Mouse (Mus musculus): Measurements from ENCODE around the gene Pycr1.

Gene Pycr1

DNA sequence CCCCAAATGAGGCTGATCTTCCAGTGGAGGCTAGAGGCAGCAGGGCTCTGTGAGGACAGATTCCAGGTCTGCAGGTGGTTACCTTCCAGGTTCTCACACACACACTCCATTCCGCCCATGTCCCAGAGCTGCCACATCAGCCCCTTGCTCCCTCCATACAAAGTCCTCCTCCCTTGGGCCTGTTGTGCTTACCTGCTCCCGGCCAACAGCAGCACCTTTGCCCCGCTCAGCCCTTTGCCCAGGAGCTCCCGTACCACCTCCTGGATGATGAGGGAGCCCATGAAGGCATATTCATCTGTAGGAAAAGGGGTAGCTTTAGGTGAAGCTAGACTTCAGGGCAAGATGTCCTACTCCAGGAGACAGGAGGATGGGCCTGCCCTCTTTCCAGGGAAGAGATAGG is 13.7 kb upstream of the Pycr1 start:
- no peak for DNase-seq

GRCm38 (mm10) chr11:120654741-120655140 is 11.2 kb upstream of the Pycr1 start:
- DNase-seq: no peak

GRCm38 (mm10) chr11:120651872-120652271 is 8.3 kb upstream of the Pycr1 start:
- DNase-seq: no peak

GRCm38 (mm10) chr11:120648001-120648476 is 4.5 kb upstream of the Pycr1 start, which contains the start of gene Myadml2:
TSS of gene Myadml2 (minus strand) at chr11:120648158.
- peak in 1 of 2 experiments; percentile 46 for DNase-seq

- no peak for DNase-seq
Measured at GRCm38 (mm10) chr11:120647047-120647830, 3.7 kb upstream of the Pycr1 start.

GRCm38 (mm10) chr11:120642939-120643600 is 499 bp downstream of the Pycr1 start:
- DNase-seq: no peak

DNA sequence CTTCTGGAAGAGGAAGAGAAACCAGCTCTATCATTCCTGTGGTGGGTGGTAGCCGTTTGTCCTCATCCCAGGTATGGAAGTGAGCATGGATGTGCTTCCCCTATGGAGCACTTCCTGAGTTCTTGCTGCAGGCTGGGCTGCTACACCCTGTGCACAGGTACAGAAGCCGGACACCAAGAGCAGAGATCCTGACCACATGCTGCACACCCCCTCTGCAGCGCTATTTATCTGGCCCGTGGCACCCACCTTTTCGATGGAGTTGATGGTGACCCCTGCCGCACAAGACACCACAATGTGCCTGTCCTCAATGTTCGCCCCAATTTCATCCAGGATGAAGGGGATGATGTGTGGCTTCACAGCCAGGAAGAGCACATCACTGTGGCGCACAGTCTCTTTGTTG is 1.7 kb downstream of the Pycr1 start:
- DNase-seq: no peak

DNA sequence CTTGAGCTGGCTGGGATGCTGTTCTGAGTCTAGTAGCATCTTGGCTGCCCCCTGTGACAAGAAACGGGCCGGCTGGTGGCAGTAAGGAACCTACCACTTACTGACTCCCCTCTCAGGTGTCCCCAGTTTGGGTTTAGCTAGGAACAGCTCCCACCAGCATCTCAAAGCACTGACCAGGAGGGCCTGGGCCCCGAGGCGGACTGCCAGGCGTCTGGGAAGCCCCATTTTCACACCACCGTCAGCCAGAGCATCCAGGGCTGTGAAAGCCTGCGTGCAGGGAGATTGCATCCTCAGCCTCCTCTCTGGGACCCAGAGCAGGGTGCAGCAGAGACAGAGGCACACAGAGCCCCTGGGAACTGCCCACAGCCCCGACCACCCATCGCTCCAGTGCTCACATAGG is 2.3 kb downstream of the Pycr1 start:
- no peak for DNase-seq

DNA sequence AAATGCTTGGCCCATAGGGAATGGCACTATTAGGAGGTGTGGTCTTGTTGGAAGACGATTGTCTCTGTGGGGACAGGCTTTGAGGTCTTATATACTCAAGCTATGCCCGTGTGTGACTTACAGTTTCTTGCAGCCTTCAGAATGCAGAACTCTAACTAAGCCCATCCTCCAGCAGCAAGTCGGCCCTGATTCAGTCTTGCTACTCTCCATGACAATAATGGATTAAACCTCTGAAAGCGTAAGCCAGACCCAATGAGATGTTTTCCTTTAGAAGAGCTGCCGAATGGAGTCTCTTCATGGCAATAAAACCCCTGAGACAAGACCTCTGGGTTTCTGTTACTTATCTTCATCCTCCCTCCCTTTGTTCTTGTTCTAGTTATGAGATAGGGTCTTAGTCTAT is 8.8 kb downstream of the Pycr1 start:
- no peak for DNase-seq

DNA sequence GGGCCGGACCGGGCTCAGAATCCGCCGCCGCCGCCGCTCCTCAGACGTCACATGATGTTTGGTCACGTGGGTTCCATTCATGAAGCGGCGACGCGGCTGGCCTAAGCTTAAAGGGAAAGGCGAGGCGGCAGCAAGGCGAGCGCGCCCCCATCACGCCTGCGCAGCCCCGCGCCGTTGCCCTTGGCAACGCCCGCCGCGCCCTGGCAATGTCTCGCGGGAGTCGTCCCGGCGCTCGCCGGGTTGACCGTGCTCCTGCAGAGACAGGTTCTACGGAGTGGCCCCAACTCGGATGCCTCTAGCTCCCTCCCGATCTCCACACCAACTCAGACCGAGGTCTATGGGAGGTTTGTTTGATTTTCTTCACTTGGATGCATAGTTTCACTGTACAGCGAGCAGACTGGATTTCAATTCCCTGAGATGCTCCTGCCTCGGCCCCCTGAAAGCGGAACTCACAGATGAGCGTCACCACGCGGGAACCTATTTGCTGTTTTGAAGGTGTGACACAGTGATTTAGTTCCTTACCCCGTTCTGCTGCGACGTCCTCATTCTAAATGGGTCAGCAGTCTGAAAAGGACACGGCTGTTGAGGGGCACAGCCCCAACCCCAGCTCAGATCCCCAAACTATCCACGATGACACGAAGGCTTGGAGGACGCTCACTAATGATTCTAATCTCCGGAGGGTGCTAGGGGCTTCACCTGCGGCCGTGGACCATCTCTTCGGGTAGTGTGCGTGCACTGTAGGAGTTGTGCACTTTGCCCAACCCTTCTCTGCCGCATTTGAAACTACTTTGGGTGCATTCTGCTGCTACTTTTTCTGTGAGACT is 9.8 kb downstream of the Pycr1 start, which contains the start of gene Mafg:
Gene Mafg, minus strand, starts transcription at position 81 of the 824 bp plus-strand sequence.
- DNase-seq: peak; percentile 85

DNA sequence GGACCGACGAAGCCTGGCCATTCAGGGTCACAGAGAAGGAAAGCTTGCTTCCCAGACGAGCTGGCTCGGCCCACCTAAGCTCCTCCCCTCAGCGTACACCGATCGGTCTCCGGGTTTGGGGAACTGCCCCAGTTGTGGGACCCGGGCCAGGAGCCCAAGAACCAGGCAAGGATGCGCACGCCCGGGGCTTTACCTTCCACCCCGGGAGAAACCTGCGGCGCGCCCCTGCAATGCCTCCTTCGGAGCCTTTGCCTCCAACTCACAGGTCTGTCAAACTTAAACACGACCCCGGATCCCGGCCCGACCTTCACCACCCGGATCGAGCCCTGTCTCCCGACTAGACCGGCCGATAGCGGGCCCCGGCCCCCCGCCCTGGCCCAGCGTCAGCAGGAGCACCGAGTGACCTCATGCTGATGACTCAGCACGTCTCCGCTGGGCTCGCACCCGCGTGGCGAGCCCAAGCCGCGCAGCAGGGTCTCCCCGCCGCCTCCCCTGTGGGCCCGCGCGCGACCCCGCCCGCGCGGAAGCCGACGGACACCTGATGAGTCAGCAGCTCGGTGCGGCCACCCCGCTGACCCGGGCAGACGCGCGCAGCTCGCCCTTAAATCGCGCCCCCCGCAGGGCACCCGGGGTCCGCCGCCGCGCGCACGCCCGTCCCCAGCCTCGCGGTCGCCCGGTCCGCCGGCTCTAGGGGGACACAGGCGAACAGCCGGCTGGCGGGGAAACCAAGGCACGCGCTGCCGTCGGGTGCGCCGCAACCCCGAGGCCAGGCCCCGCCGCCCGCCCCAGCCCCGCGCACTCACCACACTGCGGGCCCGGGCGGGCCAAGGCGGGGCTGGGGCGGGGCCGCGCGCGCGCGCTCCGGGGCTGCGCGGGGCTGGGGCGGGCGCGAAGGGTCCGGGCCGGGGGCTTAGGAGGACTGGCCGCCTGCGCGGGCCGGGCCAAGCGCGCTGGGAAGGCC is 10.7 kb downstream of the Pycr1 start:
- peak; percentile 52 to 68 for DNase-seq

GRCm38 (mm10) chr11:120631726-120632448 is 11.7 kb downstream of the Pycr1 start:
- no peak for DNase-seq

- no peak for DNase-seq
Measured at GRCm38 (mm10) chr11:120630881-120631725, 12.5 kb downstream of the Pycr1 start.

DNA sequence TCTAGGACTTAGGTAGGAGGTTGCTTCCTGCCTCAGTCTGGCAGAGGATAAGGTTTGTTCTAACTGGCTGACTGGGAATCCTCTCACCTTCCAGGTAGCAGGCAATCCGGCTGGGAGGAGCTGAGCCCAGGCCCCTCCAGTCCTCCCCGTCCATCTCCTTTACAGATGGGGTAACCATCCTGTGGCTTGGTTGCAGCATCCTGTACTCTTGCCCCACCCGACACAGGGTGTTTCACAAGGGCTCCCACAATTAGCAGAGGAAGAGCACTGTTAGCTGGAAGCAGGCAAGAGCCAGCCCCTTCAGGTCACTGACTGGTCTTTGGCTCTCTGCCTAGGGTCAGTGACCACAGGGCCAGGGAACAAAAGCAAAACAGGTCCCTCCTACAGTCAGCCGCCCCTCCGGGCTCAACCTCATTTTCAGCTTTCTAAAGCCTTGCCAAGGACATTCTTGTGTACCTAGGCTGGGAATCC is 13.1 kb downstream of the Pycr1 start:
- no peak for DNase-seq

DNA sequence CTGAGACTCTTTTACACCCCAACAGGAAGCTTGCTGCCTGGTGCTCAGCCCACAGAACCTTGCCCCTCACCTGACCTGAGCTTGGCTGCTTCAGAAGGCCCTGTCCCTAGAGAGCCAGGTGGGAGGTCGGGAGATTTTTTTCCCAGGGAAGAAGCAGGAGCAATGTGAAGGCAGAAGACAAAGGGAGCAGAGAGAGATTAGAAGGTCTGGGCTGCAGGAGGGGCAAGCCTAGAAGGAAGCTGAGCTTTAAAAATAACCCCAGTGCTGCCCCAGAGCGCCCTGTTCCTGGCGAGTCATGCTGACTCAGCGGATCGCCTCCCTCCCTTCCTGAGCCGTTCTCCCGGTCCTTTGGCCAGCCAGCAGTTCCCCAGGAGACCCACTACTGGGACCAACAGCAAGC is 13.7 kb downstream of the Pycr1 start:
- peak in 1 of 2 experiments; percentile 30 for DNase-seq

GRCm38 (mm10) chr11:120629341-120629730 is 14.2 kb downstream of the Pycr1 start:
- peak; percentile 47 to 54 for DNase-seq

DNA sequence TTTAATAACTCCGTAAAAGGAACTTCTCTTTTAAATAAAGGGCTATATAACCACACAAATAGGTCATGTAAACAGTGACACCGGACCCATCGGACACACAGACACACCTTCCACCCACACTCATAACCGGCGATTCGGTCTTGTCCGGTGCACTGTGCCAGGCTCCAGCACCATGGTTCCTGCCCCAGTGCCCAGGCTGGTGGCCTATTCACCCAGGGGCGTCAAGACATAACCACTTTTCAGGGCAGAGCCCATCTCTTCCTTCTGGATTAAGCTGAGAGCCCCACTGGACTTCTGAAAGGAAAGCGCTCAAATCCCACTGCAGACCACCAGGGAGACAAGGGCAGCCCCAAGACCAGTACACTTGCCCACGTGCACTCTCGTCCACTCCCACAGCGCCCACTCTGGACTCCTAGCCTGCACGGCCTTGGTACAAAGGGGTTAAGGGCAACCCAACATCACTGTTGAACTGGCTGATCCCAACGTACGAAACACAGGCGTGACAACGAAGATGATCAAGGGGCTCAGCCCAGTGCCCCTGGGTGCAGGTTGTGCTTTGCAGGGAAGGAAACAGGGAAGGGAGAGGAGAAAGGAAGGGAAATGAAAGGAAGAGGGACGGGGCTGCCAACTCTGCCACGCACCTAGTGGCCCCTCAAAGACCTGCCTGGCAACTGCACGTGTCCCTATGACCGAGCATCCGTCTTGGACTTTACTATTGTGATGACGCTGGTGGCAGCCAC is 14.8 kb downstream of the Pycr1 start:
- peak in 1 of 2 experiments; percentile 22 for DNase-seq

DNA sequence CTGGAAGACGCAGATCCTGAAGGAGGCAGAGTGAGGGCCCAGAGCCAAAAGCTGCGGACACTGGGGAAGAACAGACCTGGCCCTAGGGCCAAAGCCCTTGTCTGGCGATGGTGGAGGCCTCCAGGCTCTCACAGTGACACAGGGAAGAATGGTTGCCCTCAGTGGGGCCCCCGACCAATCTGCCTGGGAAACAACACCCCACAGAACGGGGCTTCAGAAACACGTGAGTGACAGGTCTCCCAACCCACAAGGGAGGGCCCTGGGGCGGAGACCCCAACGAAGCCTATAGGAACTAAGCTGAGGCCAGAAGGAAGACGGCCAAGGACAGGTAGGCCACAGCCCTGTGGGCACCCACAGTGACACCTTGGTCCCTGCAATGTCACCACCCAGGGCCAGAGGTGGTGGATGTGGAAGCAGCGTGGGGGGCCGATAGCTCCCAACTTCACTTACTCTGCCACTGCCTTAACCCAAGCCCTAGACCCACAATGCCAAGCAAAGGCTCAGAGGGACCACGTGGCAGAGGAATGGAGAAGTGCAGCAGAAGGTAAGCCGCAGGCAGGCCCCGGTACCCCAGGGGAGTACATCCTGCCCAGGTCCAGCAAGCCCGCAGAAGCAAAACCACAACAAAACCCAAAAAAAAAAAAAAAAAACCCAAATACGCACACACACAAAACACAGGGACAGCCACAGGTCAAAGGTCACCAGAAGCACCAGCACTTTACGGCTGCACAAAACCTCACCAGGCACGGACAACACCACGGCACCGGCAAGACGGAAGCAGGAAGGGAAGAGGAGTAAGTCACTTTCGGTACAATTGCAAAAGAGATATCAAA is 15.9 kb downstream of the Pycr1 start:
- peak; percentile 61 to 62 for DNase-seq
